Mouse (Mus musculus): Measurements from ENCODE around the gene Akna. TPM values are rescaled to one million over a fixed set of nuclear protein-coding genes. Genes with fewer than 3 reads are reported as not detected.
A peak's percentile ranks its signal among the peaks of the same experiment; 100 is the strongest.

Akna gene
- total RNA-seq (2021) = 1 to 10 TPM; 3.3 TPM
- long read RNA-seq, experiment 1, partial matches to known transcripts = 0 of 1 reads
- long read RNA-seq, experiment 1, other reads (novel, unspliced or antisense) = 1 of 1 reads
- long read RNA-seq, experiment 2 = 0 reads

- DNase-seq (ENCODE audit: low spot score in 2 of 2) = peak; percentile 55 to 65
Observed at GRCm38 (mm10) chr4:63403040-63403959, at the start of gene Akna. Akna (minus strand) TSS chr4:63403354.

GRCm38 (mm10) chr4:63452555-63452954 lies 49.4 kb upstream of the Akna start:
- DNase-seq (ENCODE audit: low spot score in 2 of 2) = no peak

DNA sequence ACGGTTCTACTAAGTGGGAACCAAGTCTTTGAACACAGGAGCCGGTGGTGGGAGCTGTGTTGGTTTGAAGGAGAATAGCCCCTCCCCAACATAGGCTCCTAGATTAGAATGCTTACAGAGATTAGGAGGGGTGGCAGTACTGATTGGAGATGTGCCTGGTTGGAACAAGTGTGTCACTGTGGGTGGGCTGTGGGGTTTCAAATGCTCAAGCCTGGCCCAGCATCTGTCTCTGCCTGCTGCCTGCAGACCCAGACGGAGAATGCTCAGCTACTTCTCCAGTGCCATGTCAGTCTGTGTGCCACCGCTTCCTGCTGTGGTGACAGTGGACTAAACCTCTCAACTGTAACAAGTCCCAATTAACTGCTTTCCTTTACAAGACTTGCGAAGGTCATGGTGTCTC lies 47.4 kb upstream of the Akna start:
- DNase-seq (ENCODE audit: low spot score in 2 of 2) = no peak

DNA sequence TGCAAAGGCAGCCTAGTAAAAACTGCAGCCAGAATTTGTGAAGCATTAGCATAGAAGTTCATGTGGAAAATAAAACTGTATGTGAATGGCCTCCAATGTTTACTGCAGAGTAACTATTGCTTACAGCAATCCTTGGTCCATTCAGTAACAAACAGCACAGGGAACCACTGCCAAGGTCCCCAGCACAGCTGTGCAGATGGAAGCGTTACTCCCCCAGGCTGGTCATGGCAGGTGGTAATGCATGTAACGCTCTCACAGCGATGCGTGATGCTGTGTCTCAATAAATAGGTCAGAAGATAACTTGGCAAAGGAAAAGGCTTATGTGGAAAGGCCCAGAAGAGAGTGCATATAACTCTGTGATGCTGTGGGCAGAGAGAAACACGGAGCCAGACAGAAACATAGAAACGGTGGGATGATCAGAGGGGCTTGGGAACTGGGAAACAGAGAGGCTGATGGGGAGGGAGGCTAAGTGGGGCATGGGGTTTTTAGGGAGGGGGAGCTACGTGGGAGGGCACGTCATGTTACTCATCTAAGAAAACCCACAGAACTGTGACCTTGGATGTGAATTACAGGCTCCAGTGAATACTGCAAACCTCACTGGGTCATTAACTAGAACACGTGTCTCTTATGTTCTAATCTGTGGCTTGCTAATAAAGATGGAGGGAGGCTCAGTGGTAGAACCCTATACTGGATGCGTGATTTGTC lies 41.4 kb upstream of the Akna start:
- DNase-seq (ENCODE audit: low spot score in 2 of 2) = no peak

GRCm38 (mm10) chr4:63443101-63443500 lies 39.9 kb upstream of the Akna start:
- no peak for DNase-seq (ENCODE audit: low spot score in 2 of 2)

DNA sequence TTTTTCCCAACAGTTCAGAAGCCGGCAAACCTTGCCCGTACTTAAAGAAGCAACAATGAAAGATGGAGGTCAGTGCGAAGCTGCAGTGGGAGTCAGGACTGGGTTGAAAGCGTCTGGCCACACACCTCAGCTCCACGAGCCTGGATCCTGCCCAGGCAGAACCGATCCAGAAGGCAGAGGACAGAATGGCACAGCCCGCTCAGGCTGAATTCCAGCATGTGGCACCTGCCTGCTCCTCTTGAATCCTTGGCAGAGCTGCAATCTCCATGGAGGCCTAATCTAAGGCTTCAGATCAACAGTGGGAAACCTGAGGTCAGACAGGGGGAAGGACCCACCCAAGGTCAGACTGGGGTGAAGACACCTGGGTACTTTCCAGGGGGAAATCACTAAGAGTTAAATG lies 38.5 kb upstream of the Akna start:
- DNase-seq (ENCODE audit: low spot score in 2 of 2) = no peak

- DNase-seq (ENCODE audit: low spot score in 2 of 2) = no peak
Observed at GRCm38 (mm10) chr4:63440262-63440661, 37.1 kb upstream of the Akna start.

DNA sequence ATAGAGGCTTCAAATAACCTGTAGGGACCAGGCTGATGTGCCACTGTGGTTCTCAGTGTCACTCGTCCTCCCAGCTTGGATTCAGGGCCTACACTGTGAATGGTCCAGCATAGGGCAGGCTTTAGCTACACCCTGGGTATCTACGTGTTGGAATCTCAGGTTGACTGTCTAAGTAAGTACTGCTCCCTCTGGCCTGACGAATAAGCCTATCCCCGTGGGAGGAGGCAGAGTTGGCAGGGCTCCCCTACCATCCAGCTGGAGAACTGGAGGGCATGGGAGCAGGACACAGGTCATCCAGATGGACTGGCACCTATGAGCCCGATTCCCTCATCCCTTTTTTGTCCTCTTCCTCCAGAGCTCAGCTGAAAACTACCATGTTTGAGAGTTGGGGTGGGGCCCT lies 34.8 kb upstream of the Akna start:
- DNase-seq (ENCODE audit: low spot score in 2 of 2) = no peak

GRCm38 (mm10) chr4:63437119-63437815 lies 34.1 kb upstream of the Akna start:
- no peak for DNase-seq (ENCODE audit: low spot score in 2 of 2)

DNA sequence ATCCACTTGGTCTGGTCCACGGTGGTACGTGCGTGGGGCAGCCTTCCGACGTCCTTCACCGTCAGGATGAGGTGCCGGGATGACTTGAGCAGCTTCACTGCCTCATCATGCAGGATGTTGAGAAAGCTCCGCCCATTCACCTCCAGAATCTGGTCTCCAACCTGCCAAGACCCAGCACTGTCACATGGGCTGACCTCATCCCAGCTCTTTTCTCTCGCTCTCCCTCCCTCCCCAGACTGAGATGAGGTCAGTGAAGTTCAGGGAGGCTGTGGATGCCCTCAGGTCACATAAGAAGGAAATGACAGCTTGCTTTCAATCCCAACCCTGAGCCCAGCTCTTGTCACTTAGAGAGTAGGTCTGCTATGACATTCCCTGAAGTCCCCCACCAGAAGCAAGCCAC lies 32.2 kb upstream of the Akna start:
- no peak for DNase-seq (ENCODE audit: low spot score in 2 of 2)

DNA sequence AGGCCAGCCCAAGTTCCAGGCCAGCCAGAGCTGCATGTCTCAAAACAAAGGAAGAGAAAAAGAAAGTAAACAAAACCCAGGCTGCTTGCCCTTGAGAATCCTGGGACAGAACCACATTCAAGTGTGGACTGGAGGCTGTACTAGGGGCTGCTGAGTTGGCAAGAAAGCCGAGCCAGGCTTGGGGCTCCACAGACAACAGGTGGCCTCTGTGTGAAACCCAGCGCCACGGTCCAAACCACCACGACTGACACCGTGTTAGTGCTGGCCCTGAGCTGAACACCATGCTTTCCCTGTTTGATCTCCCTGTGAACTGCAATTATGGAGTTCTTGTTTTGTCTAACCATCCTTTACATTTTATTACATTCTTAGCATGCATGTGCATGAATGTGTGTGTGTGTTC lies 27.9 kb upstream of the Akna start:
- DNase-seq (ENCODE audit: low spot score in 2 of 2) = no peak

DNA sequence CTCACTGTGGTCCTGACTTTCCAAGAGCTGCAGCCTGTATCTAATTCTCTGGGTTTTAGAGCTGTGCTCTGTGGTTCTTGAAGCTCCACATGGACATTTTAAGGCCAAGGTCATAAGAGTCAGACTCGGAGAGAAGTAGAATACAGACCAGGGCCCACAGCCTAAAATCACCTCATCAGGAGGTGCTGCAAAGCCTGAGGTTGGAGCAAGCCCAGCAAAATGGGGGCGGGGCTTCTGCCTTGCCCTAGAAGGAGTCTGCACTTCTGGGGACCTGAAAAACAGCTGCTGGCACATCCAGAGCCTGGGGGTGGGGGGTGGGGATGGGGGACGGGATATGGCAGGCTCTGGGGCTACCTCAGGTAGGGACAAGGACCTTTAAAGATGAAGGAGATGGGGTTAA lies 27.2 kb upstream of the Akna start:
- no peak for DNase-seq (ENCODE audit: low spot score in 2 of 2)

GRCm38 (mm10) chr4:63426308-63426707 lies 23.2 kb upstream of the Akna start:
- DNase-seq (ENCODE audit: low spot score in 2 of 2) = no peak

GRCm38 (mm10) chr4:63423811-63424210 lies 20.7 kb upstream of the Akna start:
- DNase-seq (ENCODE audit: low spot score in 2 of 2) = no peak

DNA sequence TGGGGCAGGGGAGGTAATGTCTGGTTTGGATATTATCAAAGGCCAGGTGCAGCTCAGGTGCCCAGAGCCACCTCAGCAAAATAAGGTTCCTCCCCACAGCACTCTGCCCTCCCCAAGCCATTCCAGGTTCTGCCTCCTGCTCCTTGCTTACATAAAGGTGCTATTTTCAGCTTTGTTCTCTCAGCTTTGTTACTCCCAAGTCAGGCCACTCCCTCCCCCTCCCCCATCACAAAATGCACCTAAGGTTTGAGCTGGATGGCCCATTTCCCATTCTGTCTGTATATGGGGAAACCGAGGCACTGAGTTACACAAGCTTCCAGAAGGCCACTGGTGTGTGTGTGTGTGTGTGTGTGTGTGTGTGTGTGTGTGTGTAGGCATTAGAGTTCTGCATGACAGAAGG lies 20.1 kb upstream of the Akna start:
- DNase-seq (ENCODE audit: low spot score in 2 of 2) = no peak

GRCm38 (mm10) chr4:63420143-63420920 lies 17.2 kb upstream of the Akna start:
- DNase-seq (ENCODE audit: low spot score in 2 of 2) = no peak

DNA sequence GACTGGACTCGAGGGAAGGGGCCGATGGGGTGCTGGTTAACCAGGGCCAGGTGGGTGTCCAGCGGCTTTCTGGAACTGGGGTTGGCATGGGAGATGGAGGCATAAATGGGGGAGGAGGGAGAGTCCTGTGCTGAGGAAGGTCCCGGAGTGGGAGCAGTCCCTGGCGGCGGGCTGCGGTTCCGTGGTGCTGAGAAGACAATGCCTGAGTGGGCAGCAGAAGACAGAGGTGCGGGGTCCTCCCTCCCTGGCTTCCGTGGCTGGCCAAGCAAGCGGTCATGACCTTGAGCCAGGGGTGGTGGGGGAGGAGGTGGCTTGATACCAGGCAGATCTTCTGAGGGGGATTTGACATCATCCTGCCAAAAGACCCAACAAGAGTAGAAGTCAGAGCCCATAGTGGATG lies 15.1 kb upstream of the Akna start:
- DNase-seq (ENCODE audit: low spot score in 2 of 2) = no peak

DNA sequence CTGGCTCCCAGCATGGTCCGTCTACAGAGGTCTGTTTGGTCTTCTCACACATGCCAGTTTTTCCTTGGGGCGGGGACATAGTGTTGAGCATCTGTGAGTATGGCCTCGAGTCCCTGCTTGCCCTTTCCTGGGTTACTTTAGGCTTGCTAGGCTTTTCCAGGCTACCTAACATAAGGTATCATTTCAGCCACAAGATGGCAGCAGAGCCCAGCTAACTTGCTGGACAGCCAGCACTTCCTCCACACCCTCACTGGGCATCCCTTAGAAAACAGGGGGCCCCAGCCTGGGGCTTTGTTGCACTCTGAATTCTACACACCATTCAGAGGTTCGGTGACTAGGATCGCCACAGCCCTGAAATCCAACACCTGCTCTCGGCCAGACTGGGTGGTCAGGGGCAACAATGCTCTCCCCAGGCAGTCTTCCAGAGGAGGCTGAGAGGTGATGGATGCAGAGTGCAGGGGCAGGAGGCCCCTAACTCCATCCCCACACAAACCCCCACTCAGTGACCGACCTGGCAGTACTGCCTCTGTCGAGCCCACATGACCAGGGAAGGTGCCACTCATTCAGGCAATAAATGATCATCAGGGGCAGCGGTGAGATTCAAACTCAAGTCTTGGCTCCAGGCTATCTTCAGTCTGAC lies 14.3 kb upstream of the Akna start:
- peak; percentile 77 to 92 for DNase-seq (ENCODE audit: low spot score in 2 of 2)

DNA sequence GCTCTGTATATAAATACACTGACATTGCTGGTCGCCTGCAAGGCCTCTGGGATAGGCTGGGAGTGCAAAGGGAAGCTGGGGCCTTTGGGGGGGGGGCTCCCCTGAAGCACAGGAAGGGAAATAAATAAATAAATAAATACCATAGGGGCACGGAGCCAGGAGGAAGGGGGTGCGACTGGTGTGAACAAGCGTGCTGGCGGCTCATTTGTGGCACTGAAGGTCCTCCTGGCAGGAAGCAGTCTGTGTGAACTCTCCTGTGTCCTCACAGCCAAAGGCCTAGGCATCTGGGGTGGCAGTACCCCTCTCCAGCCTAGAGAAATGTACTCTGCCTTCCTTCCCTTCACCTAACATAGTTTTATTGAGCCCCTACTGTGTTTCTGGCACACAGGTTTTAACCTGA lies 11.8 kb upstream of the Akna start:
- DNase-seq (ENCODE audit: low spot score in 2 of 2) = no peak

GRCm38 (mm10) chr4:63411222-63411621 lies 8.1 kb upstream of the Akna start:
- no peak for DNase-seq (ENCODE audit: low spot score in 2 of 2)
